Mouse (Mus musculus) heart, embryonic 13.5 days (tissue): Measurements from ENCODE around the gene 9430038I01Rik. TPM values are rescaled to one million over a fixed set of nuclear protein-coding genes. Genes with fewer than 3 reads are reported as not detected.
A peak's percentile ranks its signal among the peaks of the same experiment; 100 is the strongest.
"Not testable (repeated sequence)": the region's sequence is repeated elsewhere in the genome, so short reads cannot be mapped to it uniquely, and the experiment has no call there.

Experiments used
- ATAC-seq: fragments of 200-750 bp; cut with Nextera tagmentation; 2 replicates; pipeline ENCODE4 v1.8.0; 2017; ENCODE audit warnings: moderate TSS enrichment; ENCODE audit not compliant: insufficient number of reproducible peaks, low FRiP score, low TSS enrichment; ENCODE audit errors: extremely low read depth
- H3K27ac ChIP-seq: fragments of 300-500 bp; sonication (generic); replicated peaks from 2 replicates; pipeline ENCODE4 v1.5.1; 2015; ENCODE audit warnings: moderate library complexity, mild to moderate bottlenecking, inconsistent platforms
- H3K27me3 ChIP-seq: fragments of 300-500 bp; sonication (generic); replicated peaks from 2 replicates; pipeline ENCODE4 v1.6.1; 2015; ENCODE audit warnings: mild to moderate bottlenecking, inconsistent platforms
- H3K36me3 ChIP-seq: fragments of 300-500 bp; sonication (generic); 2 replicates; pipeline ENCODE4 v1.6.1; 2015; ENCODE audit warnings: mild to moderate bottlenecking, inconsistent platforms
- H3K4me1 ChIP-seq: fragments of 300-500 bp; sonication (generic); 2 replicates; pipeline ENCODE4 v1.6.1; 2015; ENCODE audit warnings: inconsistent platforms
- H3K4me2 ChIP-seq: fragments of 300-500 bp; sonication (generic); 2 replicates; pipeline ENCODE4 v1.6.1; 2015; ENCODE audit warnings: inconsistent platforms, mild to moderate bottlenecking, moderate library complexity
- H3K4me3 ChIP-seq: fragments of 300-500 bp; sonication (generic); 2 replicates; pipeline ENCODE4 v1.5.1; 2015; ENCODE audit warnings: moderate library complexity, mild to moderate bottlenecking, inconsistent platforms
- H3K9ac ChIP-seq: fragments of 300-500 bp; sonication (generic); 2 replicates; pipeline ENCODE4 v1.6.1; 2015; ENCODE audit warnings: inconsistent platforms, mild to moderate bottlenecking, moderate library complexity
- H3K9me3 ChIP-seq: fragments of 300-500 bp; sonication (generic); 2 replicates; pipeline ENCODE4 v1.6.1; 2016; ENCODE audit warnings: inconsistent platforms
- WGBS: fragments of 180-500 bp; shearing (Covaris S2); methylation state at CpG from one replicate; pipeline ENCODE4 v1.1.7; 2015; ENCODE audit warnings: mixed read lengths; 5-methylcytosine and 5-hydroxymethylcytosine counted together
- polyA plus RNA-seq: library from polyadenylated mRNA; unstranded; fragments of >200 nt; fragmentation: Nextera tagmentation; extraction: Ambion mirVana; gene quantifications from 2 replicates; pipeline ENCODE4 v1.2.1, GENCODE M21; 2015

Gene 9430038I01Rik
- 14.5 and 15.9 TPM in 2 replicates for polyA plus RNA-seq

DNA sequence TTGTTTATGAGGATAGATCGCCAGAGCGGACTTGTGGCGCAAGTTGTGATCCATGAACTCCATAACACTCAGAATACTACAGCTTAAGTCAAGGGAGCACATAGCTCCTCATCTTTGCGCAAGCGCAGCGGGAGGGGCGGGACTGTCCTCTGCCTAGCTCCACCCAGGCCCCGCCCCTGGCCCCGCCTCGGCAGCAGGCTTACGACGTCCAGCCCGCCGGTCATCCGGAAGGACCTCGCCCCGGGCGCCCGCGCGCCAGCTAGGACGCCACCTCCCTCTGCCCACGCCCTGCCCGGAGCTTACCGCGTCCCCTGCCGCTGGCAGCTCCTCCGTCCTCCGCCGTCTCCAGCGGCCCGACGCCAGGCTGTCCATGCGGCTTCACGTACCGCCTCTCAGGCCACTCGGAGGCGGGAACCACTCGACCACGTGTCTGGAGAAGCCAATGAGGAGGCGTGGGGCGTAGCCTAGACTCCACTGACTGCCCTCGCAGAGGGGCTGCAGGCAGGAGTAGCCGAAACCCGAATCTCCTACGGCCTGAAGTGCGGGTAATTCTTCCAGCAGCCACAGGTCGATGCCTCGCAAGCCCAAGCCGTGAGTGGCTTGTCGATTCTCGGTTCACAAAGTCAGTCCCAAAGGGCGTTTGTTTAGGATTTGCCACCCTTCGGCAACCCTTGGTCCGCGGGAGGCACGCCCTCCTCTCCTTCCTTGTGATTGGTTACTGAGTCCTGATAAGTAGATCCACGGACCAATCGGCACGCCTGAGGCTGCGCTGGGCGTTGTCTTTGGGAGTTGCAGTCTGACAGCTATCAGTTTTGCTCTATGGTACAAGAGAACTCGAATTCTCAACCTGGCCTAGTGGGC is at the start of gene 9430038I01Rik:
Gene 9430038I01Rik, minus strand, starts transcription at position 426 of the 861 bp plus-strand sequence.
- Histone ChIP-seq H3K4me2 (peak within 1 kb of the TSS; percentile 72), H3K9ac (peak within 1 kb of the TSS; percentile 83), H3K36me3 (no peaks in the 10 kb centered on the region), H3K27me3 (no peaks in the 10 kb centered on the region), H3K4me3 (peak within 1 kb of the TSS; percentile 71), H3K4me1 (peaks cover 9% of the 10 kb centered on the region), H3K9me3 (no peaks in the 10 kb centered on the region), H3K27ac (peak within 1 kb of the TSS; percentile 91)
- under 1% methylated on average over 63 of the region's 63 CpGs for WGBS
- peak; percentile 98 for ATAC-seq

DNA sequence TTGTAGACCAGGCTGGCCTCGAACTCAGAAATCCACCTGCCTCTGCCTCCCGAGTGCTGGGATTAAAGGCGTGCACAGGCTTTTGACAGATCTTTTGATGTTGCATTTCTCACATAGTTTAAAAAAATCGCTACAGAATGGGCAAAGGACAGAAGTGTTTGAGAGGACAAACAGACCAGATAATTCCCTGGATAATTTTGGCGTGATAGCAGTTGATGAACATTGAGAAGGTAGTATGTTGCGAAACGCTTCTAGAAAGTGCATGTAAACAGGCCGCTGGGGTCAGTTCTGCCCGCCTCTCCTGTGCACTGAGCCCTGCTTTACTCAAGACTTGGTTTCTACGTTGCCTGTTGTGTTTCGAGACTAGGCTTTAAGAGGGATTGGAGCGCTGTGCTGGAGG is 34.8 kb upstream of the 9430038I01Rik start:
- Histone ChIP-seq H3K27me3 (no peaks in the 10 kb centered on the region), H3K4me1 (peaks cover 16% of the 10 kb centered on the region), H3K27ac (no peak overlapping the region), H3K4me3 (no peak overlapping the region), H3K9me3 (no peaks in the 10 kb centered on the region), H3K36me3 (peaks cover 53% of the 10 kb centered on the region), H3K4me2 (no peak overlapping the region), H3K9ac (no peak overlapping the region)
- no peak for ATAC-seq
- WGBS, result 89% methylated on average over 12 of the region's 12 CpGs

DNA sequence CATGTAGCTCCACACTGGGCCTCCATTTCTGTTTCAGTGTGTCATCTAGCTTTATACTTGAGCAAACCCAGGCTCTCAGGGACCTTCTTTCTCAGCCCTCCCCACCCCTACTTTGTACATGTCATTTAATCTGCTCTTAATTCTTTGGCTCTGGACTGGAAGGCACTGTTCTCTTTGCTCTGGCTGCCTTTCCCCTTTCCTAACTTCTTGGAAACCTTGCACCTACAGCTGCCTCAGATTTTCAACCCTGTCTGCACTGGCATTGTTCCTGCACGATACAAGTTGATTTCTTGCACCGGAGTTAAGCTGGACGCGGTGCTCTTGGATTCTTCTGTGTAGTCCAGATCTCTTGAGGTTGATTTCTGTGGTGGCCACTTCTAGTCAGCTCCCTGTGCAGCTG is 32.4 kb upstream of the 9430038I01Rik start:
- H3K4me3 ChIP-seq, result no peak overlapping the region
- ATAC-seq, result no peak
- WGBS, result 94% methylated on average over 4 of the region's 4 CpGs

DNA sequence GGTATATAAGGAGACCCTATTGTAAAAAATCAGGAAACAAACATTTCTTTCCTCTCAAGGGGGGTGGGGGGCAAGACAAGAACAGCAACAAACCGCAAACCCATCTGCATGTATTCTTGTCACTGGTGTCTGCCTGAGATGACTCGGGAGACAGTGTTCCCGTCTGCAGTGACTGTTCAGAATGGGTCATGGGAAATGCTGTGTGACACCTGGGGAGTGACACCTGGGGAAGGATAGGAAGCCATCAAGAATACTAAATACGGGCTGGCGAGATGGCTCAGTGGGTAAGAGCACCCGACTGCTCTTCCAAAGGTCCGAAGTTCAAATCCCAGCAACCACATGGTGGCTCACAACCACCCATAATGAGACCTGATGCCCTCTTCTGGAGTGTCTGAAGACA is 28.4 kb upstream of the 9430038I01Rik start:
- Histone ChIP-seq H3K4me1 (peaks cover 33% of the 10 kb centered on the region), H3K9ac (peak overlapping the region; percentile 95), H3K27ac (0 out of 2 replicates have a peak overlapping the region, but pooled peaks have one; percentile 88), H3K4me2 (peak overlapping the region; percentile 80), H3K4me3 (peak overlapping the region; percentile 93)
- not testable (repeated sequence) for ATAC-seq, H3K36me3 ChIP-seq, H3K27me3 ChIP-seq, H3K9me3 ChIP-seq
- WGBS, result 82% methylated on average over 7 of the region's 7 CpGs

More for the DNA sequence above, 32.4 kb upstream of the 9430038I01Rik start:
- Histone ChIP-seq H3K36me3 (peaks cover 29% of the 10 kb centered on the region), H3K4me2 (no peak overlapping the region), H3K4me1 (peaks cover 29% of the 10 kb centered on the region), H3K9me3 (no peaks in the 10 kb centered on the region), H3K27ac (no peak overlapping the region), H3K27me3 (no peaks in the 10 kb centered on the region), H3K9ac (no peak overlapping the region)

DNA sequence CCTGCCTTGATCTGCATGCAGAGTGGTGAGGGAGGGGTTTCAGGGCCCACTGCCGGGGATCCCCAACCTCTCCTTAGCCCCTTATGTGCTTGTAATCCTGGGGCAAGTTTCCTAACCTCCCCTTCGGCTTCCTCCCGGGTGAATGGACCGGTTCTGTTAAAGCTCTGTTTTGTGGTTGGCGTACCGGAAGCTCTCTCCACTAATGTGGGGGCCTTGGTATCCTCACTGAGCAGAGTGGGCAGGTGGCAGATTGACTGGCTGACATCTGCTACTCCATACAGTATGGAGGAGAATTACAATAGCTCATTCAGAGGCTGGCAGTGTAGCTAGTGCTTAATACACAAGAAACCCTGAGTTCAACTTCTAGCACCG is 27.6 kb upstream of the 9430038I01Rik start:
- Histone ChIP-seq H3K9me3 (no peaks in the 10 kb centered on the region), H3K9ac (peak overlapping the region; percentile 95), H3K27me3 (no peaks in the 10 kb centered on the region), H3K27ac (peak overlapping the region; percentile 88), H3K36me3 (no peaks in the 10 kb centered on the region), H3K4me3 (peak overlapping the region; percentile 93), H3K4me2 (peak overlapping the region; percentile 80), H3K4me1 (peaks cover 33% of the 10 kb centered on the region)
- 9% methylated on average over 7 of the region's 7 CpGs for WGBS
- ATAC-seq, result no peak

DNA sequence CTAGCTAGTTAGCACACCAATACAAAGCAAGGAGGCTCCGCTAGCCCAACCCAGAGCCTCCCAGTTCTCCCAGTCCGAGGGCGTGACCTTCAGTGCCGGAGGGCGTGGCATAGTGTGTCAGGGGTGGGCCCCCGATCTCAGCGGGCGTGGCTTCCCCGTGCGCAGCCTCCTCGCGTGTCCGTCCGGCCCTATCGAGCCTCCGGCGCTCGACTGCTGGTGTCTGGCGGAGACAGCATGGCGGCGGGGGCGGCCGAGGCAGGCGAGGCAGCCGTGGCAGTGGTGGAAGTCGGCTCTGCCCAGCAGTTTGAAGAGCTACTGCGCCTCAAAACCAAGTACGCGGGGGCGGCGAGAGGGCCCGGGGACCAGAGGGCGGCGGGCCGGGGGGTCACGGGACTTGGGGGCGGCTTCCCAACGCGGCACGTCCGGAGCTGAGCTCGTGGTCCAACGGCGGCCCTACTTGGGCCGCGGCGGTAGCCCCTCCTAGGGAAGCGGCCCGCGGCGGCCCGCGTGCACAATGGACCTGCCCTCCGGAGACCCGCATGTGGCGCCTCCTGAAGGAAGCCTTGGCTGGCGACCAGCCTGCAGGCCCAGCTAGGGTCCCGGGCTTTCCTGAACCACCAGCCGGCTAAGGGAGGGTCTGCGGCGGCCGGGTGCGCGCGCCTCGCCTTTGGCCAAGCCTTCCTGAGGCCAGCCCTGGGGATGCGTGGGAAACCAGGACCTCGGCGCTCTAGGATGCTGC is 27.0 kb upstream of the 9430038I01Rik start, which contains the start of gene Glrx3:
Gene Glrx3, plus strand, starts transcription at position 175 of the 739 bp plus-strand sequence.
- Histone ChIP-seq H3K4me1 (peaks cover 28% of the 10 kb centered on the region), H3K27me3 (no peaks in the 10 kb centered on the region), H3K9me3 (no peaks in the 10 kb centered on the region), H3K9ac (peak within 1 kb of the TSS; percentile 95), H3K36me3 (no peaks in the 10 kb centered on the region), H3K4me3 (peak within 1 kb of the TSS; percentile 93), H3K27ac (peak within 1 kb of the TSS; percentile 88), H3K4me2 (peak within 1 kb of the TSS; percentile 80)
- ATAC-seq, result peak; percentile 95
- WGBS, result 1% methylated on average over 69 of the region's 69 CpGs

DNA sequence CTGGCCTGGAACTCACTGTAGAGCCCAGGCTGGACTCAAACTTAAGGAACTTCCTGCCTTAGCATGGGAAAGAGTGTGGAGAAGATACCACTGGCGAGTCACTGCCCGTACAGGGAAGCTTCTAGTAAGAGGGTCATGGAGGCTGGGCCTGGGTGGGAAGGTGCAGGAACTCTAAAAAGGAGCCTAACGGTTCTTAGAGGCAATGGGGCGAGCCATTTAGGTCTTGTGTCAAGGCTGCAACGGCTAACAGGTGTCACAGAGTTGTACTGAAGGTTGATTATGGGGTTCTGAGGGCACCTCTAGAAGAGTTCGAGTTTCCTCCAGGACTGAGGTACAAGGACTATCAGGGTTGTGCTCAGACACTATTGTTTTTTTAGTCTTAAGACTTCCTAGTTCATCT is 26.3 kb upstream of the 9430038I01Rik start:
- Histone ChIP-seq H3K27ac (0 out of 2 replicates have a peak overlapping the region, but pooled peaks have one; percentile 10), H3K27me3 (no peaks in the 10 kb centered on the region)
- ATAC-seq, result no peak

DNA sequence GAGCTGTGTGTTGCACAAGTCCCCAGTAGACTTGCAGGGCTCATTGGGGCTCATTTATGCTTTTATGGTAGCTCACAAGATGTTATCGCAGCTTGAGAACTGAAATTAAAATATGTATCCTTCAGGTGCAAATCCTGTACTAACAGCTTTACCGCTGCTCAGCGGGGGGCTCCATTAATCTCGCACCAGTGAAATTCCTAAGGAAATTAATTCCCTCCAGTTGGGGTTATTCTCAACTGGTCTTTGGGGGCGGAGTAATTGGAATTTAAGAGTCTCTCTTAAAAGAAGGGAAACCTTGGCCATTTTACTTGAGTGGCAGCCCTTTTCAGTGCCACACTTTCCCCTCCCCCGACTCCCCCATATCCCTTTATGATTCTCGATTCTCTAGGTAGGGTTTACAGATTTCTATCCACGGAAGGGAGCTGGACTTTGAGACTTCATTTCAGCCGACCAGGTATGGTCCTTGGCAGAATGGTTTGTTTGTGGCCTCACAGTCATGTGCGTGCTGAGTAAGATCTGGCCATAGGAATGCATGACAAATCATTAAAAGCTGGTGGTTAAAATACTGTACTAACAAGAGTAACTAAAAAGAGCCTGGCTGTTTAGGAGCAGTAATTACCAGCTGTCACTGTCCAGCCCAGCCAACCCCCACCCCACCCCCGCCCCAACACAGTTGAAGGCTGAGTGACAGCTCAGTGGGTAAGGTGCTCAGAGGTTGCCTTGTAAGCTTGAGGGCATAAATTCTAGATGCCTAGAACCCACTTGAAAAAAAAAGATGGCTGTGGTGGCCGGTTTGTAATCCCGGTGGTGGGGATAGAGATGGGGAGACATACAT is 21.4 kb upstream of the 9430038I01Rik start:
- ATAC-seq, result no peak
- Histone ChIP-seq H3K4me2 (no peak overlapping the region), H3K27me3 (peaks cover 8% of the 10 kb centered on the region; the same call in 1 of the 2 replicates), H3K4me1 (peaks cover 2% of the 10 kb centered on the region; the same call in 1 of the 2 replicates), H3K9me3 (no peaks in the 10 kb centered on the region), H3K27ac (no peak overlapping the region), H3K4me3 (no peak overlapping the region), H3K36me3 (no peaks in the 10 kb centered on the region), H3K9ac (no peak overlapping the region)
- WGBS, result 55% methylated on average over 13 of the region's 13 CpGs

More for the DNA sequence above, 26.3 kb upstream of the 9430038I01Rik start:
- Histone ChIP-seq H3K36me3 (no peaks in the 10 kb centered on the region), H3K4me3 (peak overlapping the region; percentile 93), H3K4me1 (peaks cover 28% of the 10 kb centered on the region), H3K9me3 (no peaks in the 10 kb centered on the region), H3K9ac (no peak overlapping the region), H3K4me2 (peak overlapping the region; percentile 80)
- 70% methylated on average over 6 of the region's 6 CpGs for WGBS

DNA sequence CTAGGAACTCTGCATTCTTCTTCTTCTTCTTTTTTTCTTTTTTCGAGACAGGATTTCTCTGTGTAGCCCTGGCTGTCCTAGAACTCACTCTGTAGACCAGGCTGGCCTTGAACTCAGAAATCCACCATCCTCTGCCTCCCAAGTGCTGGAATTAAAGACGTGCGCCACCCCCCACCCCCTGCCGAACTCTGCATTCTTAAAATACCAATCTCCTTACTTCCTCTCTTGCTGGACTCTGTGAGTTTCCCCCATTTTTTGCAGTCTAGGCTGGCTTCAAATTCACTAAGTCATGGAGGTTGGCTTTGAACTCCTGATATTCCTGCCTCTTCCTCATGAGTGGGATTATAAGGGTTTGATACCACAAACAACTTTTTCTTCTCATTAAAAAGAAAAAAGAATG is 16.1 kb upstream of the 9430038I01Rik start:
- Histone ChIP-seq H3K4me2 (no peak overlapping the region), H3K27ac (no peak overlapping the region), H3K9me3 (no peaks in the 10 kb centered on the region), H3K4me3 (no peak overlapping the region), H3K4me1 (peaks cover 4% of the 10 kb centered on the region), H3K36me3 (no peaks in the 10 kb centered on the region), H3K27me3 (peaks cover 7% of the 10 kb centered on the region; the same call in 1 of the 2 replicates), H3K9ac (no peak overlapping the region)
- no peak for ATAC-seq
- 39% methylated on average over 4 of the region's 4 CpGs for WGBS

DNA sequence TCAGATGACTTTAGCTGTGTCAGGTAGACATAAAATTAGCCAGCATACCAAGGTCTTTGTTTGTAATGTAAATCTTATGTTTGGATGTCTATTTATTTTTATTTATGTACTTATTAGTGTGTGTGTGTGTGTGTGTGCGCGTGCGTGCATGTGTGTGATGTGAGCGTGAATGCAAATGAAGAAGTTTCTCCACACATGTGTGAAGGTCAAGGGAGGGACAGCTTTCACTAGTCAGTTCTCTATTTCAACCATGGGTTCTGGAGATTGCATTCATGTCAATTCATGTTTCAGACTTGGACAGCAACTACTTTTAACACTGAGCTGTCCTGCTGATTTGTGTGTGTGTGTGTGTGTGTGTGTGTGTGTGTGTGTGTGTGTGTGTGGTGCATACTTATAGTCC is 10.7 kb upstream of the 9430038I01Rik start:
- Histone ChIP-seq H3K9ac (no peak overlapping the region), H3K9me3 (no peaks in the 10 kb centered on the region), H3K36me3 (no peaks in the 10 kb centered on the region), H3K27ac (no peak overlapping the region), H3K27me3 (no peaks in the 10 kb centered on the region), H3K4me1 (peaks cover 4% of the 10 kb centered on the region), H3K4me3 (no peak overlapping the region), H3K4me2 (no peak overlapping the region)
- 88% methylated on average over 4 of the region's 4 CpGs for WGBS
- no peak for ATAC-seq
